Mouse (Mus musculus): ENCODE measurements around the gene Stam.
"Not testable (repeated sequence)": the region's sequence is repeated elsewhere in the genome, so short reads cannot be mapped to it uniquely, and the experiment has no call there.

Stam gene

GRCm38 (mm10) chr2:14192046-14192445 is 118.1 kb downstream of the Stam start:
- no peak for DNase-seq (ENCODE audit: low spot score)

GRCm38 (mm10) chr2:14198325-14198903 is 124.5 kb downstream of the Stam start:
- DNase-seq (ENCODE audit: low spot score) = not testable (repeated sequence)

Measured in testis, postnatal 10 days (tissue).